ENCODE assay signal across 30 mouse cellular contexts in genomic region chr5:146435316-146435715, GRCm38 (mm10). TPM values are rescaled to one million over a fixed set of nuclear protein-coding genes. Genes with fewer than 3 reads are reported as not detected.
"Had no signal": no experiment of that assay in that cellular context is flagged by ENCODE, and none has a peak within 500 bp of the region (broad histone marks: within the 10 kb centered on the region; RNA-seq: fewer than 3 reads in every experiment).

No protein-coding gene starts in this region.

- DNase-seq: gastrocnemius, postnatal 14 days; gastrocnemius, postnatal 36 days; heart, adult 18-20 months; heart, postnatal 14 days; heart, postnatal 36 days; kidney, adult 11 months; kidney, adult 2 months; kidney, adult 9 months; kidney, postnatal 14 days; layer of hippocampus, adult 9-11 months; layer of hippocampus, postnatal 36 days; left cerebral cortex, postnatal 4 days had no signal

- H3K27me3 ChIP-seq: hindbrain, embryonic 13.5 days; hindbrain, embryonic 15.5 days; kidney, embryonic 15.5 days; limb, embryonic 13.5 days; limb, embryonic 15.5 days; liver, embryonic 12.5 days had no signal

- H3K27ac ChIP-seq: heart, embryonic 13.5 days; heart, embryonic 15.5 days; hindbrain, embryonic 13.5 days; hindbrain, embryonic 15.5 days; hindbrain, postnatal 0 days; kidney, embryonic 15.5 days; kidney, postnatal 0 days; limb, embryonic 13.5 days; limb, embryonic 15.5 days; liver, embryonic 12.5 days had no signal

- ATAC-seq: hindbrain, postnatal 0 days; intestine, embryonic 16.5 days; liver, embryonic 12.5 days had no signal

- H3K9ac ChIP-seq: heart, embryonic 13.5 days; heart, embryonic 15.5 days; hindbrain, embryonic 13.5 days; hindbrain, embryonic 15.5 days; kidney, embryonic 15.5 days; limb, embryonic 13.5 days; limb, embryonic 15.5 days; liver, embryonic 12.5 days had no signal

- H3K36me3 ChIP-seq: heart, embryonic 13.5 days; heart, embryonic 15.5 days; liver, embryonic 12.5 days had no signal

- H3K9me3 ChIP-seq: heart, embryonic 15.5 days; hindbrain, embryonic 13.5 days; hindbrain, embryonic 15.5 days; limb, embryonic 13.5 days; limb, embryonic 15.5 days had no signal

- H3K4me2 ChIP-seq: heart, embryonic 11.5 days; heart, embryonic 13.5 days; heart, embryonic 15.5 days; hindbrain, embryonic 13.5 days; hindbrain, embryonic 15.5 days; kidney, embryonic 15.5 days; limb, embryonic 13.5 days; limb, embryonic 15.5 days; liver, embryonic 12.5 days had no signal

- H3K4me3 ChIP-seq: heart, embryonic 13.5 days; heart, embryonic 15.5 days; hindbrain, embryonic 13.5 days; hindbrain, embryonic 15.5 days; kidney, embryonic 15.5 days; limb, embryonic 13.5 days; limb, embryonic 15.5 days; liver, embryonic 12.5 days had no signal

- H3K4me1 ChIP-seq: heart, embryonic 13.5 days; heart, embryonic 15.5 days; hindbrain, embryonic 13.5 days; hindbrain, embryonic 15.5 days; kidney, embryonic 15.5 days; limb, embryonic 13.5 days; limb, embryonic 15.5 days; liver, embryonic 12.5 days had no signal

RNA-seq across cellular contexts. Expression of gene Gm6408, which starts 46.4 kb away (rescaled TPM):
- polyA plus RNA-seq: gonadal fat pad, adult 2 months; heart, embryonic 11.5 days; heart, embryonic 13.5 days; heart, embryonic 15.5 days; heart, postnatal 0 days; hindbrain, embryonic 11.5 days; hindbrain, embryonic 13.5 days; hindbrain, postnatal 0 days; intestine, embryonic 14.5 days; intestine, embryonic 16.5 days; kidney, adult 2 months; kidney, embryonic 15.5 days; kidney, postnatal 0 days; large intestine, adult 2 months; limb, embryonic 13.5 days; limb, embryonic 15.5 days; liver, adult 2 months; liver, embryonic 12.5 days had no signal

RNA-seq across cellular contexts. Expression of gene Gm6370, which starts 55.8 kb away (rescaled TPM):
- polyA plus RNA-seq: gonadal fat pad, adult 2 months; heart, embryonic 11.5 days; heart, embryonic 13.5 days; heart, embryonic 15.5 days; heart, postnatal 0 days; hindbrain, embryonic 11.5 days; hindbrain, embryonic 13.5 days; hindbrain, embryonic 15.5 days; hindbrain, postnatal 0 days; intestine, embryonic 14.5 days; intestine, embryonic 16.5 days; kidney, adult 2 months; kidney, embryonic 15.5 days; kidney, postnatal 0 days; large intestine, adult 2 months; limb, embryonic 13.5 days; limb, embryonic 15.5 days; liver, adult 2 months; liver, embryonic 12.5 days had no signal
